Mouse (Mus musculus) limb, embryonic 13.5 days (tissue): ENCODE results near the gene Ndufa6. TPM values are rescaled to one million over a fixed set of nuclear protein-coding genes. Genes with fewer than 3 reads are reported as not detected.
"Not testable (repeated sequence)": the region's sequence is repeated elsewhere in the genome, so short reads cannot be mapped to it uniquely, and the experiment has no call there.

ENCODE experiments used
- ATAC-seq: fragments of 200-750 bp; cut with Nextera tagmentation; 2 replicates; pipeline ENCODE4 v1.8.0; 2017; ENCODE audit warnings: low read depth, moderate number of reproducible peaks, moderate TSS enrichment; ENCODE audit not compliant: low FRiP score
- H3K27ac ChIP-seq: fragments of 300-500 bp; sonication (generic); 2 replicates; pipeline ENCODE4 v1.5.1; 2015; ENCODE audit warnings: inconsistent platforms, mild to moderate bottlenecking, moderate library complexity
- H3K27me3 ChIP-seq: fragments of 300-500 bp; sonication (generic); 2 replicates; pipeline ENCODE4 v1.6.1; 2015; ENCODE audit warnings: mild to moderate bottlenecking, inconsistent platforms
- H3K36me3 ChIP-seq: fragments of 300-500 bp; sonication (generic); 2 replicates; pipeline ENCODE4 v1.6.1; 2015; ENCODE audit warnings: inconsistent platforms, mild to moderate bottlenecking, moderate library complexity
- H3K4me1 ChIP-seq: fragments of 300-500 bp; sonication (generic); 2 replicates; pipeline ENCODE4 v1.6.1; 2015; ENCODE audit warnings: inconsistent platforms
- H3K4me2 ChIP-seq: fragments of 300-500 bp; sonication (generic); replicated peaks from 2 replicates; pipeline ENCODE4 v1.6.1; 2015; ENCODE audit warnings: inconsistent platforms, mild to moderate bottlenecking, moderate library complexity
- H3K4me3 ChIP-seq: fragments of 300-500 bp; sonication (generic); 2 replicates; pipeline ENCODE4 v1.5.1; 2015; ENCODE audit warnings: moderate library complexity, mild to moderate bottlenecking, inconsistent platforms
- H3K9ac ChIP-seq: fragments of 300-500 bp; sonication (generic); 2 replicates; pipeline ENCODE4 v1.6.1; 2015; ENCODE audit warnings: mild to moderate bottlenecking, inconsistent platforms
- H3K9me3 ChIP-seq: fragments of 300-500 bp; sonication (generic); 2 replicates; pipeline ENCODE4 v1.6.1; 2016; ENCODE audit warnings: inconsistent platforms
- WGBS: fragments of 180-500 bp; shearing (Covaris S2); methylation state at CpG from one replicate; pipeline ENCODE4 v1.1.7; 2015; 5-methylcytosine and 5-hydroxymethylcytosine counted together
- polyA plus RNA-seq: library from polyadenylated mRNA; unstranded; fragments of >200 nt; fragmentation: Nextera tagmentation; extraction: Ambion mirVana; gene quantifications from 2 replicates; pipeline ENCODE4 v1.2.1, GENCODE M21; 2015

Gene Ndufa6
- 294 and 300 TPM in 2 replicates for polyA plus RNA-seq

DNA sequence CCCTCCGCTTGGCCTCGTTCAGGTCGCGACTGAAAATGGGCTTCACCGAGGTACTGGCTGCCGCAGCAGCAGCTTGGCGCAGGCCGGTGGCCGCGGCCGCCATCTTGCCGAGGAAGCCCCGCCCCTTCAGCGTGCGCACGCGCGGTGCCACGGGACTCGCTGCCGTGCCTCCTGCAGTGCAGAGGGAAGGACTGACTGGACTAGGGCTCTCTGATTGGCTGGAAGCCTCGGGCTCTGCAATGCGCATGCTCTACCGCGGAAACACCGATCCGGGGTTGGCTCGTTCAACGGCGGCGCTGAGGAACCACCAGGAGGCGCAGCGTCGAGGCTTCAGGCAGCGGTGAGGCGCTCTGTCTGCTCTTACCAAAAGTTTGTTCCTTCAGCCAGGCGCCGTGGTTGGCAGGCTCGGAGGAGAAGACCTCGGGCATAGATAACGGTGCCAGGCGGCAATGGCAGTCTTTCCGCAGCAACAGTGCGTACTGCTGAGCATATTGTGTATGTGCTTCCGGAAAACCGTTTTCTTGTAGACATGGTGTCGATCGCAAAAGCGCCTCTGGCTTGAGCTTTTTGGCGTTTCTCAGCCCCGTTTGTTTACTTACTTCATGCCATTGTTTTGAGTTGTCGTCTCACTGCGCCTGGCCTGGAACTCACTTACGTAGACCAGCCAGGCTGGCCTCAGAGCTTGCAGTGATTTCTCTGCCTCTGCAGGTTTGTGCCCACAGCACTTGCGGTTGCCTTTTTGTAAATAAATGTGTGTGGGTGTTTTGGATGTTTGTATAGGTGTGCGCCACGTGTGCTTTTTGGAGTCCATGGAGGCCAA, at the start of gene Ndufa6:
TSS of gene Ndufa6 (minus strand) at position 197 of the 820 bp plus-strand sequence.
- Histone ChIP-seq H3K4me1 (peaks cover 31% of the 10 kb centered on the region), H3K9ac (peak within 1 kb of the TSS; percentile 97), H3K27ac (peak within 1 kb of the TSS; percentile 87), H3K27me3 (no peaks in the 10 kb centered on the region), H3K4me2 (peak within 1 kb of the TSS; percentile 93), H3K9me3 (no peaks in the 10 kb centered on the region), H3K4me3 (peak within 1 kb of the TSS; percentile 94), H3K36me3 (peaks cover 21% of the 10 kb centered on the region)
- WGBS = 2% methylated on average over 57 of the region's 57 CpGs
- peak; percentile 100 for ATAC-seq

DNA sequence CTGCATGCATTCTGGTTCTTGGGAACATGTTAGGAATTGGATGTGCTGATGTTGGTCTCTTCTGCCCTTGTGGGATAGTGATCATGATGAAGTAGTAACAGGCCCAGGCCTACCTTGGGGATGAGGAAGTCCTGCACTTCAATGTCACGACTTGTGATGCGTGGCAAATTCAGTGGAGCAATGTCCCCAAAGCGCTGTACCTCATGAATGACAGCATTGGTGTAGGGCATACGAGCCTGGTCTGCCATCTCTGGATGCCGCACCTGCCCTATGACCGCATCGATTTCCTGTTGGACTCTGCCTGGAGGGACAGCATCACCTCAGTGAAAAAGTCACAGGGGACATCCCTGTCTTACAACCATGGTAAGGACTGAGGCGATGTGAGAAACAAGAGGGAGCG, 49.5 kb upstream of the Ndufa6 start:
- Histone ChIP-seq H3K4me1 (no peaks in the 10 kb centered on the region), H3K27me3 (no peaks in the 10 kb centered on the region), H3K27ac (no peak overlapping the region), H3K4me2 (no peak overlapping the region), H3K4me3 (no peak overlapping the region), H3K9me3 (no peaks in the 10 kb centered on the region), H3K9ac (no peak overlapping the region), H3K36me3 (no peaks in the 10 kb centered on the region)
- ATAC-seq = no peak
- WGBS = 91% methylated on average over 9 of the region's 9 CpGs

DNA sequence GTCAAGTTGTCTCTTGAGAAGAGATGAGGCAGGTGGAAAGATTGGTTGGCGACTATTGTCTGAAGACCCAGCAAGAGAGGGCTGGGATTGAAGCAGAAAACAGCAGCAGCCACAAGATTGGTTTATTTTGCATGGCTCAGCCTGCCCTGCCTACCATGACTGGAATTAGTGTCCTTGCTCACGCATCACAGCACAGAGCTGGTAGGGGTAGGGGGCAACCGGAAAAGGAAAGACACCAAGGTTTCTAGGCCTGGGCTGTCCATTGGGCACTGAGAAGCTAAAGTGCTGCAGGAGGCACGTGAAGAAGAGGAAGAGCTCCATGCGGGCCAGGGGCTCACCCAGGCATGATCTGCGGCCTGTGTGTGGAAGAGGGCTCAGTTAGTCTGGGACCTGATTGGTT, 48.6 kb upstream of the Ndufa6 start:
- Histone ChIP-seq H3K9me3 (no peaks in the 10 kb centered on the region), H3K4me1 (no peaks in the 10 kb centered on the region), H3K9ac (no peak overlapping the region), H3K4me2 (no peak overlapping the region), H3K36me3 (no peaks in the 10 kb centered on the region), H3K27ac (no peak overlapping the region), H3K4me3 (no peak overlapping the region), H3K27me3 (no peaks in the 10 kb centered on the region)
- WGBS = 80% methylated on average over 6 of the region's 6 CpGs
- no peak for ATAC-seq

DNA sequence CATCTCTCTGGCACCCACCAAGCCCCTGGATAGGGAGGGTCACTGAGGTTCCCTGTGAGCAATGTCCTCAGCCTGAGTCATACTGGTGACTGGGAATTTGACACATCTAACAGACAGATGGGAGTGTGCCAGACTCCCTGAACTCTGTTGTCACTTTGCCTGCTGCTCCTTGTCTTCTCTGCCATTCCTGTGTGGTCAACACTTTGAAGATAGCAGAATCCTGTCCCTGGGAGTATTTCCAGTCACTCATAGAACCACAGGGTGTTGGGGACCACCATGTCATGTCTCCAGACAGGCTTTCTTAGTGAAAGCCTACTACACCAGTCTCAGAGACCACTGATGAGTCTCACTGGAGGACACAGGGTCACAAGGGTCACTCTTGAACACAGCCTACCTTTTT, 48.0 kb upstream of the Ndufa6 start:
- no peak overlapping the region for H3K9ac ChIP-seq
- ATAC-seq = no peak
- H3K4me3 ChIP-seq = no peak overlapping the region
- H3K27ac ChIP-seq = no peak overlapping the region
- no peaks in the 10 kb centered on the region for H3K27me3 ChIP-seq
- no peaks in the 10 kb centered on the region for H3K9me3 ChIP-seq
- H3K36me3 ChIP-seq = no peaks in the 10 kb centered on the region
- no peaks in the 10 kb centered on the region for H3K4me1 ChIP-seq
- no peak overlapping the region for H3K4me2 ChIP-seq

DNA sequence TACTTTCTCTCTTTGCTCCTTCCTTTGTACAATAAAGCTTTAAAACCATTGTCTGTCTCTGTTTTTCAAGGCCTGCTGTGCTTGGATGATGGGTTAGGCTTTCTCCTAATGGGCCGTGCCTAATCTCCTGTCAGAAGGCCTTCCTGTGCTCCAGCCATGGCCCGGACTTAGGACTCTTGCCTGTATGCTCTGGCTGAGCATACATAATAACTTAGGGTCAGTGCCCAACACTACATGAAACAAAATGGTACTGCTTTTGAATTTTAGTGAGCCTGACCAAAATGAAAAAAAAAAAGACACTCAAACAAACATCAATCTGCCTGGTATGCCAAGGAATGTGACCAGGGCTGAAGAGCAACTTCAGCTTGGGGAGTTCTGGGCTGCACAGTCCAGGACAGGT, 47.4 kb upstream of the Ndufa6 start:
- Histone ChIP-seq H3K27me3 (no peaks in the 10 kb centered on the region), H3K36me3 (no peaks in the 10 kb centered on the region), H3K4me3 (no peak overlapping the region), H3K4me2 (no peak overlapping the region), H3K4me1 (no peaks in the 10 kb centered on the region), H3K9ac (no peak overlapping the region), H3K9me3 (no peaks in the 10 kb centered on the region), H3K27ac (no peak overlapping the region)
- WGBS = 74% methylated on average over 2 of the region's 2 CpGs
- ATAC-seq = no peak

DNA sequence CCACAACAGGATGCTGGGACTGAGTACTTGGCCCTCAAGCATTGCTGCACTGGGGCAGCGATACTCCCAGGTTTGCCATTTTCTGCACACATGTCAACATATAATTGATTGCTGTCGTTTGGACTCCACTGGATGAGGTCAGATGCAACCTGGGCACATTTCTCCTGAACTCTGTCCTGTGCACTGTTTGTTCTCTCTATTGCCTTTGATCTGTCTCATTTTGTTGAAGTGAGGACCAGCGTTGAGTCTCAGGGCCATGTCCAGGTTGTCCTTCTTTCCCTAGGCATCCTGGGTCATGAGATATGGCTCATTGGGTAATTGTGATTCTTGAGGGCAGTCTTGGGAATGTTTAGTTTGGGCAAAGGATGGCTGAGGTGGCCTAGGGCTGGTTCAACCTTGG, 41.8 kb upstream of the Ndufa6 start:
- H3K4me1 ChIP-seq, ATAC-seq, H3K4me3 ChIP-seq, H3K9ac ChIP-seq, H3K27ac ChIP-seq, H3K4me2 ChIP-seq, H3K9me3 ChIP-seq, H3K27me3 ChIP-seq, H3K36me3 ChIP-seq: not testable (repeated sequence)
- WGBS = 81% methylated on average over 3 of the region's 3 CpGs

DNA sequence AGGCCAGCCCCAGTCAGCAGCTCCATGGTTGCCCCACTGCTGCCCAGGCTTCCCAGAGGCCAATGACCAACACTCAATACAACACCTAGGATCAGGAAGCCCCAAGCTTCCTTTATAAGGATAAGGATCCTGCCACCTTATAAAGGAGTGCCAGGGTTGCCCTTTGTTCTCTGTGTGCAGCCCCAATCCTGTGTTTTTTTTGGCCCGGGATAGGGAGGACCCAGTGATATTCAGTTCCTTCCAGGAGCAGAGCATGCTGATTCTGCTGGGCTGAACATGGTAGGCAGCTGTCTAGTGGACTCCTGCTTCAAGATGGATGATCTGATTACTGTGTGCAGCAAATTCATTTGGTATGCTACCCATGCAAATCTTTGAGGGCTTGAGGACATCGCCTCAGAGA, 39.8 kb upstream of the Ndufa6 start, which contains the start of gene Cyp2d11:
TSS of gene Cyp2d11 (minus strand) at position 101 of the 400 bp plus-strand sequence.
- not testable (repeated sequence) for H3K9ac ChIP-seq, H3K27me3 ChIP-seq, H3K4me3 ChIP-seq, H3K27ac ChIP-seq, H3K36me3 ChIP-seq, H3K4me2 ChIP-seq, ATAC-seq, H3K4me1 ChIP-seq, H3K9me3 ChIP-seq
- WGBS = 83% methylated on average over 2 of the region's 2 CpGs

DNA sequence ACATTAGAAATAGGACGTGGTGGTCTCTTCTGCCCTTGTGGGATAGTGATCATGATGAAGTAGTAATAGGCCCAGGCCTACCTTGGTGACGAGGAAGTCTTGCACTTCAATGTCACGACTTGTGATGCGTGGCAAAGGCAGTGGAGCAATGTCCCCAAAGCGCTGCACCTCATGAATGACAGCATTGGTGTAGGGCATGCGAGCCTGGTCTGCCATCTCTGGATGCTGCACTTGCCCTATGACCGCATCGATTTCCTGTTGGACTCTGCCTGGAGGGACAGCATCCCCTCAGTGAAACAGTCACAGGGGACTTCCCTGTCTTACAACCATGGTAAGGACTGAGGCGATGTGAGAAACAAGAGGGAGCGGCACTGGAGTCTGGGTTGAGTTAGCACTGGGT, 35.8 kb upstream of the Ndufa6 start:
- H3K9me3 ChIP-seq, H3K4me2 ChIP-seq, H3K9ac ChIP-seq, H3K4me3 ChIP-seq, H3K36me3 ChIP-seq, H3K27me3 ChIP-seq, H3K4me1 ChIP-seq, H3K27ac ChIP-seq, ATAC-seq: not testable (repeated sequence)
- 91% methylated on average over 10 of the region's 10 CpGs for WGBS

DNA sequence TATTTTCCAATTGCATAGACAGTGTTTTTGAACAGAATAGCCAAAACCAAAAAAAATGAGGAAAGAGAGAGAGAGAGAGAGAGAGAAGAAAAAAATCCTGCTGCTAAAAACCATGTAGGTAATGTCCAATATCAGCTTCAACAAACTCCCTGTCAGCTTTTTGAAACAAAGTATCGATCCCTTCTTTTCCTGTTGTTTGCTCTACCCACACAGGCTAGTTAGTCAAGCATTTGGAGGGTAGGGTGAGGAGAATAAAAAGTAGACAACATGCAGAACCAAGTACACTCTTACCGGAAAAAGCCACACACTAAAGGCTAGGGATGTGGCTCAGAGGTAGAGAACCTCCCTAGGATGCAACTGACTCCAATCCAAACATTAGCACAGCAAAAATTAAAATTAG, 31.6 kb upstream of the Ndufa6 start:
- Histone ChIP-seq H3K4me2 (no peak overlapping the region), H3K9me3 (no peaks in the 10 kb centered on the region), H3K36me3 (no peaks in the 10 kb centered on the region), H3K27me3 (no peaks in the 10 kb centered on the region), H3K4me3 (no peak overlapping the region), H3K9ac (no peak overlapping the region), H3K4me1 (peaks cover 5% of the 10 kb centered on the region; the same call in 1 of the 2 replicates), H3K27ac (no peak overlapping the region)
- no peak for ATAC-seq
- 94% methylated on average over 2 of the region's 2 CpGs for WGBS

DNA sequence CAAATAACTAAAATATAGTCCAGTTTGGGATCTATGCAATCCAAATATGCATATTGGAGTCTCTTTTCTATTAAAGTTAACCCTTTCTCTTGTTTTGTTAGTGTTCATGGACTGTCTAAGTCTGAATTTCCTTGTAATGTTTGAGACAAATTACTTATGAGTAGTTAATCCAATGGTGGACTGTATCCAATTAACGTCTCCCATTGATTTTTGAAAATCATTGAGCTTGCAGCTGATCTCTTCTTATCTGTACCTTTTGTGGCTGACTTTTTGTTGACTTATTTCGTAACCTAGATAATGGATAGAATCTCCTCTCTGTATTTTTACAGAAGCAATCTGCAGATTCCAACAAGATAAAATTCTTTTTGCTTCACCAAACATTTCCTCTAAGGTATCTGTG, 28.3 kb upstream of the Ndufa6 start:
- H3K9me3 ChIP-seq = no peaks in the 10 kb centered on the region
- peaks cover 11% of the 10 kb centered on the region; the same call in 1 of the 2 replicates for H3K4me1 ChIP-seq
- no peaks in the 10 kb centered on the region for H3K27me3 ChIP-seq
- H3K4me3 ChIP-seq = no peak overlapping the region
- no peak overlapping the region for H3K4me2 ChIP-seq
- no peak overlapping the region for H3K27ac ChIP-seq
- no peak overlapping the region for H3K9ac ChIP-seq
- ATAC-seq = no peak
- no peaks in the 10 kb centered on the region for H3K36me3 ChIP-seq
- WGBS = 96% methylated on average over 2 of the region's 2 CpGs

DNA sequence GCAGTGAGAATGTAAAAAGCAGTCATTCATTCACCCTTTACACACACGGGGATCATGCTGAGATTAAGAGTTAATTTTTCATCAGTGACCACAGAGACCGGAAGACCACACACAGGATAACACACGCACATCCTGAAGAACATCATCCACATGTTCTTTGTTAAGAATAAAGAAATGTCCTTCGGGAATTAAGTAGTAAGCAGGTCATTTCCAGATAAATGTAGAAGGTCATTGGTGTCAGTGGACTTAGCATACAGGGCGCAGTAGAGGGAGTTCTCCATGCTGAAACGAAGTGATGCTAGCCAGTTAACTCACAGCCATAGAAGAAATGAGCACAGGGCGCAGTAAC, 26.6 kb upstream of the Ndufa6 start:
- 41% methylated on average over 7 of the region's 7 CpGs for WGBS
- Histone ChIP-seq H3K4me1 (peaks cover 19% of the 10 kb centered on the region; the same call in 1 of the 2 replicates), H3K27ac (no peak overlapping the region), H3K4me2 (peak overlapping the region; percentile 78), H3K9ac (peak overlapping the region; percentile 45), H3K27me3 (no peaks in the 10 kb centered on the region), H3K36me3 (no peaks in the 10 kb centered on the region), H3K9me3 (no peaks in the 10 kb centered on the region), H3K4me3 (peak overlapping the region; percentile 54)
- no peak for ATAC-seq

DNA sequence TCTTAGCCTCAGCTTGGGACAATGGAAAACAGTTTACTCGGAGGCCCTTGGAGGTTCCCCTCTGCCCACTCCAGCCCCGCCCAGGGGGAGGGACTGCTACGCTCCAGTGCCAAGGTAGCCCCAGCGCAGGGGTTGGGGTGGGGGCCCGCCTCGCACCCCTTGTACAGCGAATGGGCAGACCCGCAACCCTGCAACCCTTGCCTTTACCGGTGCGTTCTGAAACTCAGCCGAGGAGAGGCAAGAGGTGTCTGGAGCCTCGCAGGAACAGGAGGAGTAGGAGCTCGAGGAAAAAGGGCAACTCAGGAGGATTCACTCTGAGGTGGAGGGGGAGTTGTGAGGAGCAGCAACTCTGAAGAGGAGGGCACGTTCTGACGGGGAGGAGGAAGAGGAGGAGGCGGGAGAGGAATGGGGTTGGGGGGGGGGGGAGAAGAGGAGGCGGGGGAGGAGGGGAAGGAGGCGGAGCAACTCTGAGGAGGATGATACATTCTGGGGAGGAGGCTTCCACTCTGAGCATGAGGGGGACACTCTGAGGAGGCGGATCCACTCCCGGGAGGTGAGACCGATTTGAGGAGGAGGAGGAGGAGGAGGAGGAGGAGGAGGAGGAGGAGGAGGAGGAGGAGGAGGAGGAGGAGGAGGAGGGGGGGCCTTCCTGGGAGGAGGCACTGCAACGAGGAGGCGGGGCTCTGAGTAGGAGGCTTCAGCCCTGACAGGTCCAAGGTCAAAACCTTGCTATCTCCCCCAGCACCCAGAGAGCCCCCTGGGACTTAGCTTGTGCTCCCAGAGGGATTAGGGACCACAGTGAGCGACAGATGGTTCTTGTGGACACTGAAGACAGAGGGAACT, 26.0 kb upstream of the Ndufa6 start, which contains the start of gene Cyp2d22:
TSS of gene Cyp2d22 (minus strand) at position 390 of the 843 bp plus-strand sequence.
- 2% methylated on average over 18 of the region's 24 CpGs for WGBS
- peak; percentile 89 for ATAC-seq
- no peaks in the 10 kb centered on the region for H3K27me3 ChIP-seq
- peak within 1 kb of the TSS; percentile 78 for H3K4me2 ChIP-seq
- H3K4me1 ChIP-seq = peaks cover 19% of the 10 kb centered on the region; the same call in 1 of the 2 replicates
- peak within 1 kb of the TSS; percentile 54 for H3K4me3 ChIP-seq
- H3K27ac ChIP-seq = peak within 1 kb of the TSS; percentile 52; the same call in 1 of the 2 replicates
- H3K36me3 ChIP-seq = no peaks in the 10 kb centered on the region
- H3K9ac ChIP-seq = peak within 1 kb of the TSS; percentile 66
- H3K9me3 ChIP-seq = no peaks in the 10 kb centered on the region
